Mouse (Mus musculus) bone marrow macrophage, adult 2 months (primary cell): ENCODE results near the gene Tomm20l.

Experiments
- CTCF ChIP-seq: IDR thresholded peaks from 2 replicates; pipeline ENCODE4 v1.5.1; 2012; ENCODE audit warnings: low read depth, mild to moderate bottlenecking, low read length, moderate library complexity
- POLR2A ChIP-seq: IDR thresholded peaks from 2 replicates; pipeline ENCODE4 v1.6.1; 2012; ENCODE audit warnings: mild to moderate bottlenecking, low read depth, low read length, borderline replicate concordance

GRCm38 (mm10) chr12:71113675-71114288 lies 2.6 kb downstream of the Tomm20l start:
- TF ChIP-seq CTCF: no peak
- TF ChIP-seq POLR2A: no peak
